Mouse (Mus musculus): Measurements from ENCODE around the gene Mup14.
"Not testable (repeated sequence)": the region's sequence is repeated elsewhere in the genome, so short reads cannot be mapped to it uniquely, and the experiment has no call there.

The Mup14 gene

GRCm38 (mm10) chr4:61303900-61304299 lies at the start of gene Mup14:
Gene Mup14 (minus strand): TSS chr4:61304000.
- not testable (repeated sequence) for DNase-seq

GRCm38 (mm10) chr4:61338108-61338507 lies 34.3 kb upstream of the Mup14 start:
- DNase-seq: peak; percentile 3

Data from kidney, postnatal 14 days (tissue).